Mouse (Mus musculus): Measurements from ENCODE around the gene Gnaz.
A peak's percentile ranks its signal among the peaks of the same experiment; 100 is the strongest.

Gene Gnaz

DNA sequence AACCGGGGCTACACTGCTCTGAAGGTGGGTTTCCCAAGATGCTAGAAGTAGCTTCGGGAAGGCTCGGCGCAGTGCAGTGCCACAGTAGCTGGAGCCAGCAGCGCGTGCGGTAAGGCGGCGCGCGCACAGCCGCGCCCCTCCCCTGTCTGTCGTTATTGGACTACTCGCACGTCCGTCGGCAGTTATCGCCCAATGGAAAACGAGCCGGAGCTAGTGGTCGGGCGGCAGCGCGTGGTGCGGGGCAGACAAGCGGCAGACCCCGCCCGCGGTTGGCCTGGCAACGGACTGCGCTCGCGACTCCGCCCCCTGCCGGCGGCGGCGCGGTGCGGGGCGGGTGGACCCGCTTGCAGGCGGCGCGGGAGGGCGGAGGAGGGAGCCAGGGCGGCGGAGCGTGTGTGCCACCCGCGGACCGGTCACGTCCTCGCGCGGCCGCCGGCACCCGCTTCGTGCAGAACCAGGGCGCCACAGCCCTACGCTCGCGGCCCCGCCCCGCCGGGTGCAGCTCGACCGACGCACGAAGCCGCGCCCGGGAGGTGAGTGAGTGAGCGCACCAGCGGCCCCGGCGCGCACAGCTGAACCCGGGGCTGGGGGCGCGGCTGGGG, at the start of gene Gnaz:
TSS of gene Gnaz (plus strand) at position 328 of the 602 bp plus-strand sequence.
- DNase-seq (ENCODE audit: low read depth in 1 of 2, low spot score in 2 of 2): peak; percentile 50 to 63

GRCm38 (mm10) chr10:74919277-74919676, 47.7 kb upstream of the Gnaz start:
- no peak for DNase-seq (ENCODE audit: low read depth in 1 of 2, low spot score in 2 of 2)

DNA sequence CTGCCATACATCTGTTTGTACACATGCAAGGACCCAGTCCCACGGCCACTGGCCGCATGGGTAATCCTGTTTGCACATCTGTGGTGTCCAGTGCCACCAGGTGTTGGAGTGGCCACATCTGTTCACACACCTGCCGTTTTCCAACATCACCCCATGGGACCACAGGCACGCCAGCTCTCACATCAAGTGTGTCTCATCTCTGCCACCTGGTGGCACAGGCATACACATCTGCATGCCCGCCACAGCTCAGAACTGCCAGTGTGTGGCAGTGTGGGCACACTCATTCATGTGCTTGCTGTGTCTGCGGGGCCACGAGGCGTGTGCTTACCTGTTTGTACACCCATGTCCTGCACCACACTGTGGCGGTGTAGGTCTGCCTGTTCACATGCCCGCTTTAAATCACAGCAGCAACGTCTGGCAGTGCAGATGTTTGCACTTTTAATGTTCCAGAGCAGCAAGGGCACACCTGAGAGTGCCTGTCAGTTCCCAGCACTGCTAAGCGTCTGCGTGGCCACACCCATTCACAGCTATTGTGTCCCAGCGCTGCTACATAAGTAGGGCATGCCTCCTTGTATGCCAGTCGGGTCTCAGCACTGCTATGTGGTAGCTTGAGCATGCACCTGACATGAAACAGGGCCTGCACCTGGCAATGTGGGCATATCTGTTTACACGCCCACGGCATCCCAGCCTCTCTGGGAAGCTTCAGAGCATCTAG, 46.0 kb upstream of the Gnaz start:
- no peak for DNase-seq (ENCODE audit: low read depth in 1 of 2, low spot score in 2 of 2)

GRCm38 (mm10) chr10:74921614-74922013, 45.4 kb upstream of the Gnaz start:
- DNase-seq (ENCODE audit: low read depth in 1 of 2, low spot score in 2 of 2): no peak

DNA sequence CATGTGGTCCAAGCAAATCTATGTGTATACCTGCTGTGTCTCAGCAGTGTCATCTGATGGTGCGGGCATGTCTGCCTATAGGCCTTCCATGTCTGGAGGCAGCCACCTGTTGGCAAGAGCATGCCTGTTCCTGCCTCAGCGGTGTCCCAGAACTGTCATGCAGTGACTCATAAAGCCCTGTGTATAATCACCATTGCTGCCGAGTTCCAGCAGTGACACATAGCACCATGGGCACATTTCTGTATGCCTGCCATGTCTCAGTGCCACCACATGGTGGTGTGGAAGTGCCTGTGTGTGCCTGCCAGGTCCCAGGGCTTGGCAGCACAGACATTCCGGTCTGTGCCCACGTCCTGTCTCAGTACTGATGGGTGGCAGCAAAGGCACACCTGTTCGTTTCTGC, 44.2 kb upstream of the Gnaz start:
- no peak for DNase-seq (ENCODE audit: low read depth in 1 of 2, low spot score in 2 of 2)

GRCm38 (mm10) chr10:74924274-74924673, 42.7 kb upstream of the Gnaz start:
- no peak for DNase-seq (ENCODE audit: low read depth in 1 of 2, low spot score in 2 of 2)

DNA sequence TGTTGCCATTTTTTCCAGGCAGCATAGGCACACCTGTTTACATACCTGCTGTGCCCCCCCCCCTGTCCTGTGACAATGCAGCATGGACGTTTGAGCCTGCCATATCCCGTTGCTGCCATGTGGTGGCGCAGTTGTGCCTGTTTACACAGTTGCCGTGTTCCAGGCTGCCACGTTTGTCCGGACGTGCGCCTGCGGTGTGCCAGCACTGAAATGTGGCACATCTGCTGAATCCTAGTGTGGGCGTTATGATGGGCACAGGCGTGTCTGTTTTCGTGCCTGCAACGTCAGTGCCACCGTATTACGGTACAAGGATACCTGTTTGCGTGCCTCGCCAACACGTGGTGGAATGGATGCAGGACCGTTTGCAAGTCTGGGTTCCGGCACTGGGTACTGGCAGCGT, 41.7 kb upstream of the Gnaz start:
- no peak for DNase-seq (ENCODE audit: low read depth in 1 of 2, low spot score in 2 of 2)

GRCm38 (mm10) chr10:74928276-74928675, 38.7 kb upstream of the Gnaz start:
- no peak for DNase-seq (ENCODE audit: low read depth in 1 of 2, low spot score in 2 of 2)

GRCm38 (mm10) chr10:74929578-74929977, 37.4 kb upstream of the Gnaz start:
- DNase-seq (ENCODE audit: low read depth in 1 of 2, low spot score in 2 of 2): no peak

GRCm38 (mm10) chr10:74930541-74930940, 36.4 kb upstream of the Gnaz start:
- no peak for DNase-seq (ENCODE audit: low read depth in 1 of 2, low spot score in 2 of 2)

DNA sequence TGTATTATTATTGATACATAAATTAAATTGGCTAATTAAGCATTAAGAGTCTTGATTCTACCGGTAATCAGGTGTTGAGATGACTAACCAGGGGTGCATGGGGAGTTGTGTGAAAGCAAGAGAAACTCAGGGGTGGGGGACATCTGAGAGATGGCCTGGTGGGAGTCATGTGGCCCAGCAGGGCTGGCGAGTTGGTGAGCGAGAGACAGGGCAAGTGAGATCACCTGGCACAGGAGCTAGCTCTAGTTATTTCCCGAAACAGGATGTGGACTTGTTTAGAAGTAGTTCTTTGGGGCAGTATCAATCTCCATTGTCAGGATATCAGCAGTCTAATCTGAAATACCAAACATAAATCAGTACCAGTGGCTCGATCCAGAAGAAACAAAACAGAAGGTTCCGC, 35.3 kb upstream of the Gnaz start:
- DNase-seq (ENCODE audit: low read depth in 1 of 2, low spot score in 2 of 2): no peak

DNA sequence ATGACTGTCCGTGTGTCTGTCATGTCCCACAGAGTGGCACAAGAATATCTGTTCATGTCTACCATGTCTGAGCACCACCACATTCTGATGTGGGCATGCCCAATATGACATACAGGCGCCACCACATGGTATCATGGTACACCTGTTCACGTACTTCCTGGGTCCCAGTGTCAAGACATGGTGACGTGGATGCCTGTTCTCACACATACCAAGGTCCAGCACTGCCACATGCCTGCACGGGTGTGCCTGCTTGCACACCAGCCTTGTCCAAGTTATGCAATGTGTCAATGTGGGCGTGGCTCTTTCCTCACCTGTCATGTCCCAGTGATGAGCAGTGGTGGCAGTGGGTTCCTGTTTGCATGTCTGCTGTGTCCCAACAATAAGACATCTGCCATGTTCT, 34.5 kb upstream of the Gnaz start:
- no peak for DNase-seq (ENCODE audit: low read depth in 1 of 2, low spot score in 2 of 2)

- no peak for DNase-seq (ENCODE audit: low read depth in 1 of 2, low spot score in 2 of 2)
Observed at GRCm38 (mm10) chr10:74933548-74934190, 33.3 kb upstream of the Gnaz start.

DNA sequence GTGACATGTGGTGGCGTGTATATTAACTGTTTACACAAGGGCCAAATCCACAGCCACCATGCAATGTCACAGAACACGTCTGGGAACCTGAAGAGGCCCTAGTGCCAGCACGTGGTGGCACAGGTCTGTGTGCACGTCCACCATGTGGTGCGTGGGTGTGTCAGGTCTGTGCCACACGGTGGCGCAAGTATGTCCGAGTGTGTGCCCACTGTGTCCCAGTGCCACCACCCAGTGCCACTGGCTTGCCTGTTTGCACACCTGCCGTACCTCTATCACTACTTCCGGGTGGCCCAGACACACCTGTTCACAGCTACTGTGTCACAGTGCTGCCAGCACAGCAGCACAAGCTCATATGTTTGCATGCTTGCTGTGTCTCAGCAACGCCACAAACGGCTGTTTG, 32.5 kb upstream of the Gnaz start:
- DNase-seq (ENCODE audit: low read depth in 1 of 2, low spot score in 2 of 2): no peak

DNA sequence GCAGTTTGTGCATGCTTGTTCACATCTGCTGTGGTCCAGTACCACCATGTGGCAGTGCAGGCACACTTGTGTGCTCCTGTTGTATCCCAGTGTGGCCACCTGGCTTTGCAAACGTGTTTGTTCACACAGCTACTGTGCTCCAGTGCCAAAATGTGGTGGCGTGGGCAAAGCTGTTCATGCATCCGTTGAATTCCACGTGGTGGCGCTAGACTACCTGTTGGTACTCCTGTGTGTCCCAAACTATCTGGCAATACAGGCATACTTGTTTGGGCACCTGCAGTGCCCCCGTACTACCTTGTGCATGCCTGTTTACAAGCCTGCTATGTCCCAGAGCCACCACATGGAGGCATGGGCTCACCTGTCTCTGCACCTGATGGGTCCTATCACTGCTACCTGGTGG, 32.0 kb upstream of the Gnaz start:
- no peak for DNase-seq (ENCODE audit: low read depth in 1 of 2, low spot score in 2 of 2)

DNA sequence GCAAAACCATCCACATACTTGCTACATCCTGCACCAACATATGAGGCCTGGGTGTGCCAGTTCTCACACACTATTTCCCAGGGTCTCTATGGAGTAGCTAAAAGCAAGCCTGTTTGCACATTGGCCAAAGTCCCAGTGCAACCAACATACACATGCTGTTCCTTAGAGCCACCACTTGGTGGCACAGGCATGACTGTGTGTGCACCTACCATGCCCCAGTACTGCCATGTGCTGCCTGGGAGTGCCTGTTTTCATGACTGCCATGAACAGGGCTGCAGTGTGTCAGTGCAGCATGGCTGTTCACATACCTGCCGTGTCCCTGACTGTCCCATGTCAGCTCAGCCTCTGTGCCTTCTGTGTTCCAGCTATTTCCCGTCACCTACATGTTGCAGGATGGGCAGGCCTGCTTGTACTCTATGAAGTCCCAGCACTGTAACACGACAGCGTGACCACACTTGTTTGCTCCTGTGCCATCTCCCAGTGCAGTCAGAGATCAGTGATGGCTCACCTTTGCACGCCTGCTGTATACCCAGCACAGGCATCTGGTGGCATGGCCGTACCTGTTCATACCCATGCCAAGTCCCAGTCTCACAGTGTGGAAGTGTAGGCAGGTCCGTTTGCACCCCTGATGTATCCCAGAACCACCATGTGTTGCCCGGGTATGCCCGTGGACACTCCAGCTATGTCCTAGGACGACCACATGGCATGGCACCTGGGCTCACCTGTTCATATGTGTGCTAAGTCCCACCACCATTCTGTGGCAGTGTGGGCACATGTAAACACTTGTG, 29.8 kb upstream of the Gnaz start:
- no peak for DNase-seq (ENCODE audit: low read depth in 1 of 2, low spot score in 2 of 2)

DNA sequence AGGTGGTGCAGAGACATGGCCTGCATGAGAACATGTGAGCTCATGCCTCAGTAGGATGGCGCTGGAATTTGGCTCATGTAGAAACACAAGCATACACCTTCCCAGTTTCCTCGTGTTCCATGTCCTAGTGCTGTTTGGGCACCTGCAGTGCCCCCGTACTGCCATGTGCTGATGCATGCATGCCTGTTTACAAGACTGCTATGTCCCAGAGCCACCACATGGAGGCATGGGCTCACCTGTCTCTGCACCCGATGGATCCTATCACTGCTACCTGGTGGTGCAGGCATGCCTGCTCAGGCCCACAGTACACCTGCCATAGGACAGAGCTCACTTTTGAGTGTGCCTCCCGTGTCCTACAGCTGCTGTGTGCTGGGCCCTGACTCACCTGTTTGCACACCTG, 28.6 kb upstream of the Gnaz start:
- no peak for DNase-seq (ENCODE audit: low read depth in 1 of 2, low spot score in 2 of 2)

DNA sequence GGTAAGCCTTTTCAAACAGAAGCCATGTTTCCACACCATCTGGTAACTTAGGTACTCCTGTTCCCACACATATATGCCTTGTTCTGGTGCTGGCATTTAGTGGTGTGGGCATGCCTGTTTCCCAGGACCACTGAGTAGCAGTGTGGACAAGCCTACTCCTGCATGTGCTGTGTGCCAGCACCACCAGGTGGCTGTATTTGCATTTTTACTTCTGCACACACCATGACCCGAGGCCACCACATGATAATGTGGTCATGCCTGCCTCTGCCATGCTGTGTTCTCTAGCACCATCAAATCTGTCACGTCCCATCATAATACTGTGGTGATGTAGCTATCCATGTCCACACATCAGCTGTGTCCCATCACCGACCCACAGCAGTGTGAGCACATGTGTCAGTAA, 27.7 kb upstream of the Gnaz start:
- DNase-seq (ENCODE audit: low read depth in 1 of 2, low spot score in 2 of 2): no peak

DNA sequence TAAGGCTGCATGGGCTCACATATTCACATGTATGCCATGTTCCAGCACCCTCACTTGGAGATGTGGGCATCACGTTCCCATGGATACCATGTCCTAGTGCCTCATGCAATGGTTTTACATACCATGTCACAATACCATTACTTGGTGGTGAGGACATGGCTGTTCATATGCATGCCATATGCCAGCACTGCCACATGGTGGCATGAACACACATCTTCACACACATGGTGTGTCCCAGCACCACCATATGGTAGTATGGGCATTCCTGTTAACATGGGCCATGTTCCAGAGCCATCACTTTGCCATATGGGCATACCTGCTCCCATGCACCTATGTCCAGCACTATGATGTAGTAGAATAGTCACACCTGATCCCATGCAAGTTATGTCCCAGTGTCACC, 26.2 kb upstream of the Gnaz start:
- DNase-seq (ENCODE audit: low read depth in 1 of 2, low spot score in 2 of 2): no peak

- DNase-seq (ENCODE audit: low read depth in 1 of 2, low spot score in 2 of 2): no peak
Observed at GRCm38 (mm10) chr10:74952830-74953443, 14.0 kb upstream of the Gnaz start.

DNA sequence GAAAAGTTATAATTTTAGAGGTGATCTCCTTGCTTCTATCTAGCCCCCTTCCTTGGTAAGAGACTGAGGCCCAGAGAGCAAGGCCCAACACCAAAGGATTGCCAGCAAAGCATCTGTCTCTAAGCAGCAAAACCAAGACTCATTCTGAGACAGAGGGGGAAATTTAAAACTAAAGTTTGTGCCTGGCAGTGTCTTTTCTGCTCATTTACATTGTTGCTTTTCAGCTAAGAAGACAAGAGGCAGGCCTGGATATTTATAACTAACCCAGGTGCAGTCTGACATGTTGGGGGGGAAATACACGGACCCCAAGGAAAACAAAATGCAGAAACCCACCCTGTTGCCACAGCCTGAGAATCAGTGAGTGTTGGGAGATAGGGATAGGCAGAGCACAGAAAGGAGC, 2.6 kb upstream of the Gnaz start:
- no peak for DNase-seq (ENCODE audit: low read depth in 1 of 2, low spot score in 2 of 2)
